Mouse (Mus musculus): ENCODE data around the gene Csnk1e. TPM values are rescaled to one million over a fixed set of nuclear protein-coding genes. Genes with fewer than 3 reads are reported as not detected.

Gene Csnk1e
- 175 and 182 TPM in 2 replicates for polyA plus RNA-seq (2014; fragmentation: Nextera tagmentation; extraction: Ambion mirVana)

DNA sequence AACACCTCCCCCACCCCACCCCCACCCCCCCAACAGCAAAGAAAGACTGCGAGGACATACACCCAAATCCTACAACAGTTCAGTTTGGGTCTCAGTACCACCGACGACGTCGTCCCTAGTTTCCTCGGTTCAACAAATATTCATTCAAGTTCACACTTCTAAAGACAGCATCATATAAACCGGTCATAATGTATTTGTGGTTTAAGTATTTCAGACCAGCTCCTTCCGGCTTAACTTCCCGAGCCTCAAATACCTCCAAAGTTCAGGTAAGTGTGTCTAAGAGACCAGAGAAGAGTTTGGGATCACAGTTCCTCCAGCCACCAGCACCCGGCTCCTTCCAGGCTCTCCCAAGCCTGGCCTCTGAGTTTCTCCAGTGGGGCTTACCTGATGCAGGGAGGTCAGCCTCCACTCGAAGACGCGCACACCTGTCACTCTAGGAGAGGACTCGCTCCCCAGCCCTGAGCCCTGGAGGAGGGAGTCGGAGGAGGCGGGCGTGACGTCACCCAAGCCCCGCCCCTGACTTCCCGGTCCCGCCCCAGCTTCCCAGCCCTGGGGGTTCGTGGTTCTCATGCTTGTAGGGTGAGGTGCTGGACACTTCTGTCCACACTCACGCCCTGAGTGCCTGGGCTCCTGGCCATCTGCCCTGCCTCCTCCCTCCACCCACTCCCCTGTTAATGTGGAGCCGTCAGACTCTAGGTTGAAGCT, at the start of gene Csnk1e:
Gene Csnk1e (minus strand): TSS at position 461 of the 705 bp plus-strand sequence.
- DNase-seq (ENCODE audit: low spot score, missing footprints): peak; percentile 97
- Histone ChIP-seq H3K4me3 (ENCODE audit: low read depth, low read length) (peak within 1 kb of the TSS; percentile 11), H3K27ac (ENCODE audit: low read depth, low read length) (no peak within 1 kb of the TSS), H3K27me3 (ENCODE audit: control insufficient read depth, insufficient read depth, low read length) (no peaks in the 10 kb centered on the region), H3K4me1 (ENCODE audit: control insufficient read depth, insufficient read depth, low read length) (no peaks in the 10 kb centered on the region), H3K36me3 (ENCODE audit: control insufficient read depth, insufficient read depth, low read length) (no peaks in the 10 kb centered on the region), H3K9me3 (ENCODE audit: control insufficient read depth, low read length) (no peaks in the 10 kb centered on the region), H3K9ac (ENCODE audit: low read length) (peak within 1 kb of the TSS; percentile 29; the same call in 1 of the 2 replicates), H3K4me2 (peak within 1 kb of the TSS; percentile 40)
- ATAC-seq (ENCODE audit: low FRiP score): peak; percentile 70
- 1% methylated on average over 24 of the region's 24 CpGs for WGBS

DNA sequence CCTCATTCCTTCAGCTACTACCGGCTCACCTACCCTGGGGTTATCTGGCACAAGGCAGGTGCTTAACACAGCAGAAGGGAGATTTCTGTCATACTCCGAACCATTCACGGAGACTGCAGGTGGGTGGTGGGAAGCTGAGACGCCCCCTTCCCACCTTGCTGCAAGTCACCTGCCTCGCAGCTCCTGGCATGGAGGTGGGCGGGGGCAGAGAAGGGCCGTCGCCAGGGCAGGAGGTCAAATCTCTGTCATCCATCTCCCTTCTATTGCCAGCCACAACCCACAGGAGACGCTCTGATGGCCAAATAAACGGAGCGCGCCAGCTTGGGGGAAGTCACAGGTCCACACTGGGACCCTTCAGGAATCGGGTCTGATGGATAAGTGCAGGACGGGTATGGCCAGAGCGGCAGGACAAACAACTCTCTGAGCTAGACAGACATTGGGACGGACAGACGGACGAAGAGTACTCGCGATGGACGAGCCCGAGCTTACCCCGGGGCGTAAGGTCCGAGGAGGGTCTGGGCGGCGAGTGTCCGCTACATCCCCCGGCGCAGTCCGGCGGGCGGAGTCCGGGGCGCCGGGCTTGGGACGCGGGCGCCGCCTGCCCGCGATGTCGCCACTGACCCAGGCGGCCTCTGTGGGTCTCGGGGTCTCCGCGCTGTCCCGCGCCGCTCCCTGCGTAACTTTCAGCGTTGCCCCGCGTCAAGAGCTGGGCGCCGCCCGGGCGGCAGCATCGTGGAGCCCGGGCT, 49.5 kb upstream of the Csnk1e start, which contains the start of gene Kcnj4:
Gene Kcnj4 (minus strand): TSS at position 535 of the 746 bp plus-strand sequence.
- peak within 1 kb of the TSS; percentile 54 for H3K4me3 ChIP-seq (ENCODE audit: low read depth, low read length)
- peak; percentile 17; the same call in 1 of the 2 replicates for ATAC-seq (ENCODE audit: low FRiP score)
- peak within 1 kb of the TSS; percentile 99 for H3K4me2 ChIP-seq
- no peaks in the 10 kb centered on the region for H3K9me3 ChIP-seq (ENCODE audit: control insufficient read depth, low read length)
- H3K27ac ChIP-seq (ENCODE audit: low read depth, low read length): no peak within 1 kb of the TSS
- 1% methylated on average over 59 of the region's 60 CpGs for WGBS
- H3K9ac ChIP-seq (ENCODE audit: low read length): peak within 1 kb of the TSS; percentile 52
- peak; percentile 87 for DNase-seq (ENCODE audit: low spot score, missing footprints)
- H3K27me3 ChIP-seq (ENCODE audit: control insufficient read depth, insufficient read depth, low read length): peaks cover 61% of the 10 kb centered on the region
- peaks cover 4% of the 10 kb centered on the region for H3K4me1 ChIP-seq (ENCODE audit: control insufficient read depth, insufficient read depth, low read length)
- H3K36me3 ChIP-seq (ENCODE audit: control insufficient read depth, insufficient read depth, low read length): no peaks in the 10 kb centered on the region

DNA sequence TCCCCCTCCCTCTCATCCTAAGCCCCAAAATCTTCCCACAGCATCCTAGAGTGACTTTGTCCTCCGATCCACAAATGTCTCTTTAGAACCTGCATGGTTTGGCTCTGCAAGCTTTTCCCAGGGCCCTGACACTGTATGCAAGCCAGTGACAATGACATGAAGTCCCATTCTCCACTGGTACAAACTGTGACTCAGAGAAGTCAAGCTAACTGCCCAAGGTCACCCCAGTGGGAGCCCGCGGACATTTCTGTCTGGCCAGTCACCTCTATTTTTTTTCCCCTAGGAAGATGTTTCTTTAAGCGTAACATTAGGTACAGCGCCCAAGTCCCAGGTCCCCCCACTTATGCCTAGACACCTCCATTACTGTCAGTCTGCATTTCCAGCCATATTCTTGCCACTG, 48.1 kb upstream of the Csnk1e start:
- H3K36me3 ChIP-seq (ENCODE audit: control insufficient read depth, insufficient read depth, low read length): no peaks in the 10 kb centered on the region
- no peaks in the 10 kb centered on the region for H3K9me3 ChIP-seq (ENCODE audit: control insufficient read depth, low read length)
- peaks cover 59% of the 10 kb centered on the region for H3K27me3 ChIP-seq (ENCODE audit: control insufficient read depth, insufficient read depth, low read length)
- H3K27ac ChIP-seq (ENCODE audit: low read depth, low read length): no peak overlapping the region
- no peak overlapping the region for H3K9ac ChIP-seq (ENCODE audit: low read length)
- 68% methylated on average over 5 of the region's 5 CpGs for WGBS
- peaks cover 4% of the 10 kb centered on the region for H3K4me1 ChIP-seq (ENCODE audit: control insufficient read depth, insufficient read depth, low read length)
- no peak for ATAC-seq (ENCODE audit: low FRiP score)
- no peak overlapping the region for H3K4me2 ChIP-seq
- no peak for DNase-seq (ENCODE audit: low spot score, missing footprints)
- H3K4me3 ChIP-seq (ENCODE audit: low read depth, low read length): no peak overlapping the region

DNA sequence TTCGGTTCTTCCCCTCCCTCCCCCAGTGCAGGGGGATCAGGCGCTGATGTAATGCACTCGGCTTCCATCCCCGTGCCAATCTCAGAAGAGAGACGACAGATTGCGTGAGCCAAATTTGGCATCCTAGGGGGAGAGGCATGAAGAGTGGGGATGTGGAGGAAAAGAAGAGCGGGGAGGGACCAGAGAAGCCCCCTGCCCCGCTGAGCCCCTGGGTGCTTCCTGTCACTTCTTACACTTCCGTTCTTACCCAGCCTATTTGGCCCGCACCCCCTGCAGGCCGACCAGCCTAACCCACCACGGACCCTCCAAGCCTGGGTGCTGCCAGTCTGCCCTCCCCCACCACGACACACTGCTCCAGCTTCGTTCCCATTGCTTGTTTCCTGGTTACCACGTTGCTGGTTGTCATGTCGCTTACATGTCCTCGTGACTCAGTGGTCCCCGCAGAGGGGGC, 47.5 kb upstream of the Csnk1e start:
- Histone ChIP-seq H3K27me3 (ENCODE audit: control insufficient read depth, insufficient read depth, low read length) (peaks cover 55% of the 10 kb centered on the region), H3K9ac (ENCODE audit: low read length) (no peak overlapping the region), H3K4me3 (ENCODE audit: low read depth, low read length) (no peak overlapping the region), H3K4me2 (no peak overlapping the region), H3K27ac (ENCODE audit: low read depth, low read length) (no peak overlapping the region), H3K36me3 (ENCODE audit: control insufficient read depth, insufficient read depth, low read length) (no peaks in the 10 kb centered on the region), H3K9me3 (ENCODE audit: control insufficient read depth, low read length) (no peaks in the 10 kb centered on the region), H3K4me1 (ENCODE audit: control insufficient read depth, insufficient read depth, low read length) (peaks cover 4% of the 10 kb centered on the region)
- ATAC-seq (ENCODE audit: low FRiP score): no peak
- DNase-seq (ENCODE audit: low spot score, missing footprints): no peak
- WGBS: 22% methylated on average over 18 of the region's 18 CpGs

DNA sequence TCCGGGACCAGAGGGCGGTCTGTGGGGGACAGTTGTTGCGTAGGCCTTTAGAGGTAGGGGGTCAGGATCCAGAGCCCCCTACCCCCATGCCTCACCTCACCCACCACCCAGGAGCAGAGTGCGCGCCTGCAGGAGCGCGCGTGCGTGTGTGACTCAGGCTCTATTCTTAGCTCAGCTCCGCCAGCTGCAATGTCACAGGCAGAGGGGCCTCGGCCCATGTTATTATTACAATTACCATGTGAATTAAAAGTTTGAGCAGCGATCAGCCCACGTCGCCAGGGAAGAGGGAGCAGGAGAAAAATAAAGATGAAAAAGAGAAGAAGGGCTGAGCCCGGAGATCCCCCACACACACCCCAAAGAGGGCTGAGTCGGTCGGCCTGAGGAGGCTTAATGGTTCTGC, 44.7 kb upstream of the Csnk1e start:
- DNase-seq (ENCODE audit: low spot score, missing footprints): no peak
- H3K9me3 ChIP-seq (ENCODE audit: control insufficient read depth, low read length): no peaks in the 10 kb centered on the region
- 75% methylated on average over 17 of the region's 17 CpGs for WGBS

DNA sequence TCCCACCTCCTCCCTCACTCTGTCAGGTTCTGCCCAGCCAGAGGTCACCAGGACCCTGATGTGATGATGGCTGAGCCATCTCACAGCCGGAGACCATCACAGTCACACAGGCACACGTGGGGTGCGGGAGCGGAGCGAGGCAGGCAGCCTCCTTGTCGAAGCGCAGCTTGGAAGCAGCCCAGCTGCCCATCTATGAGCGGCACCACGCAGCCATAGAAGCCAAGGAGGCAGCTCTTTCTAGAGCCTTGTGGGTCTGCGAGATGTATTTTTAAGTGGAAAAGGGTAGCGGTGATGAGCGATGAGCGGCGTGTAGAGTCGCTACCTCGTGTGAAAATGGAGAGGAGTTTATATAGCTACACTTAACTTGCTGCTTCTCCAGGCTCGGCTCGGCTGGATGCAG, 38.2 kb upstream of the Csnk1e start:
- Histone ChIP-seq H3K4me1 (ENCODE audit: control insufficient read depth, insufficient read depth, low read length) (no peaks in the 10 kb centered on the region), H3K9me3 (ENCODE audit: control insufficient read depth, low read length) (no peaks in the 10 kb centered on the region), H3K36me3 (ENCODE audit: control insufficient read depth, insufficient read depth, low read length) (no peaks in the 10 kb centered on the region), H3K4me3 (ENCODE audit: low read depth, low read length) (no peak overlapping the region), H3K27me3 (ENCODE audit: control insufficient read depth, insufficient read depth, low read length) (no peaks in the 10 kb centered on the region), H3K4me2 (no peak overlapping the region), H3K9ac (ENCODE audit: low read length) (no peak overlapping the region), H3K27ac (ENCODE audit: low read depth, low read length) (no peak overlapping the region)
- ATAC-seq (ENCODE audit: low FRiP score) (no peak), DNase-seq (ENCODE audit: low spot score, missing footprints) (no peak)
- WGBS: 59% methylated on average over 18 of the region's 18 CpGs

More for the DNA sequence above, 44.7 kb upstream of the Csnk1e start:
- H3K36me3 ChIP-seq (ENCODE audit: control insufficient read depth, insufficient read depth, low read length): no peaks in the 10 kb centered on the region
- H3K4me1 ChIP-seq (ENCODE audit: control insufficient read depth, insufficient read depth, low read length): peaks cover 3% of the 10 kb centered on the region
- H3K9ac ChIP-seq (ENCODE audit: low read length): no peak overlapping the region
- H3K27me3 ChIP-seq (ENCODE audit: control insufficient read depth, insufficient read depth, low read length): peaks cover 34% of the 10 kb centered on the region
- H3K27ac ChIP-seq (ENCODE audit: low read depth, low read length): no peak overlapping the region
- no peak overlapping the region for H3K4me2 ChIP-seq
- ATAC-seq (ENCODE audit: low FRiP score): no peak
- H3K4me3 ChIP-seq (ENCODE audit: low read depth, low read length): no peak overlapping the region

DNA sequence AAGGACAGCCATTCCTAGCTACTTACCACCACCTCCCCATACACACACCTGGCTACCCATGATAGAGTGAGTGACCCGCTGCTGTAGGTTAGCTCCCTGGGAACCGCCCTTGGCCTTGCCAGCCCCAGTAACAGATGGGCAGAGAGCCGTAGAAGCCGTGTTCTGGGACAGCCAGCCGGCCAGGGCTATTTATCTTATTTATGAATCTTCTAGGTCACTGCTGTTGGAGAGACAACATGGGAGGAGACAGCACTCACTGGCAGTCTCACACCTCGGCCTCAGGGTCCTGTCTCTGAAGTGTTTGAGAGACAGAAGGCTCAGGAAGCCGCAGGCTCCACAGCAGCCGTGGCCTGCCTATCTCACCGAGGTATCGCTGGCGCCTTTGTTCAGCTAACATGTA, 34.1 kb upstream of the Csnk1e start:
- Histone ChIP-seq H3K4me2 (no peak overlapping the region), H3K9ac (ENCODE audit: low read length) (no peak overlapping the region), H3K9me3 (ENCODE audit: control insufficient read depth, low read length) (no peaks in the 10 kb centered on the region), H3K4me1 (ENCODE audit: control insufficient read depth, insufficient read depth, low read length) (no peaks in the 10 kb centered on the region), H3K4me3 (ENCODE audit: low read depth, low read length) (no peak overlapping the region), H3K27me3 (ENCODE audit: control insufficient read depth, insufficient read depth, low read length) (no peaks in the 10 kb centered on the region), H3K36me3 (ENCODE audit: control insufficient read depth, insufficient read depth, low read length) (no peaks in the 10 kb centered on the region), H3K27ac (ENCODE audit: low read depth, low read length) (no peak overlapping the region)
- WGBS: 83% methylated on average over 11 of the region's 11 CpGs
- DNase-seq (ENCODE audit: low spot score, missing footprints) (no peak), ATAC-seq (ENCODE audit: low FRiP score) (no peak)

DNA sequence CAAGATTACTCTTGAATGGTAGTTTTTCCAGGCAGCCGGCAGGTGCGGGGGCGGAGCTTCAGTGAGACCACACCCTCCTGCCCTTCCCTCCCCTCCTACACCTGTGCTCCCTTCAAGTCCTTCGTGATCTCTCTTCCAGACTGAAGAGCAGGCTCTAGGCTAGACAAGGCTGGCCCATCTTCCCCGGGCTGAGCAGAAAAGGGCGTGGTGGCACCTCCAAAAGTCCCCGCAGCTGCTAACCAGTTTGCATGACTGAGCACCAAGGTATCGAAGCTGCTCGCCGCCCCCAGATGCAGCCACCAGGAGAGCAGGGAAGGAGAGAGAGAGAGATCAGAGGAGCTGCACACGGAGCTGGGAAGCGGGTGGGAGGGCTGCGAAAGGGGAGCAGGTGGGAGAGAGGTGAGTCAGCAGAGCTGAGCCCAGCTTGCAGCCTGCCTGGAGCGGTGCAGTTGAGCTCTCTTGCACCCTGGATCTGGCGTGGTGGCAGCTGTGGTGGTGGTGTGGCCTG, 25.9 kb upstream of the Csnk1e start:
- no peak overlapping the region for H3K9ac ChIP-seq (ENCODE audit: low read length)
- WGBS: 15% methylated on average over 15 of the region's 15 CpGs
- no peak overlapping the region for H3K4me2 ChIP-seq
- ATAC-seq (ENCODE audit: low FRiP score): no peak
- H3K27ac ChIP-seq (ENCODE audit: low read depth, low read length): no peak overlapping the region
- H3K36me3 ChIP-seq (ENCODE audit: control insufficient read depth, insufficient read depth, low read length): no peaks in the 10 kb centered on the region
- no peak for DNase-seq (ENCODE audit: low spot score, missing footprints)
- H3K4me3 ChIP-seq (ENCODE audit: low read depth, low read length): no peak overlapping the region
- no peaks in the 10 kb centered on the region for H3K27me3 ChIP-seq (ENCODE audit: control insufficient read depth, insufficient read depth, low read length)
- no peaks in the 10 kb centered on the region for H3K4me1 ChIP-seq (ENCODE audit: control insufficient read depth, insufficient read depth, low read length)
- no peaks in the 10 kb centered on the region for H3K9me3 ChIP-seq (ENCODE audit: control insufficient read depth, low read length)

DNA sequence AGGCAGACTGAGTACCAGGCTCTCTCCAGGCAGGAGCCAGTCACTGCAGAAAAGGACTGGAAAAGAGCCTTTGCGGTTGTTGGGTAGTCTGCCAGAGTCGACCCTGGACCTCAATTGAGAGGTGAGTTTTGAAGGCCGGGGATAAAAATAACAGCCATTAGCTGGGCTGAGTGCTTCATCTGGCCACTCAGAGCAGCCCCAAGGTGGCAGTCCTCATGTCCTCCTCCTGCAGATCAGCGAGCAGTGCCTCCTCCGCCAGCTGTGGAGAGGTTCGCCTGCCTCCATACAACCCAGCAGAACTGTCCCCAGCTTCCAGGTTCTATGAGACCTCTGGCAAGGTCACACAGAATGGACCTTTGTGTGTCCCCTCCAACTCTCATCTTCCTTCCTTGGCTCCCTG, 21.9 kb upstream of the Csnk1e start:
- no peak for DNase-seq (ENCODE audit: low spot score, missing footprints)
- WGBS: 68% methylated on average over 6 of the region's 6 CpGs
- H3K4me1 ChIP-seq (ENCODE audit: control insufficient read depth, insufficient read depth, low read length): no peaks in the 10 kb centered on the region
- ATAC-seq (ENCODE audit: low FRiP score): no peak
- no peak overlapping the region for H3K4me3 ChIP-seq (ENCODE audit: low read depth, low read length)
- H3K9ac ChIP-seq (ENCODE audit: low read length): no peak overlapping the region
- H3K36me3 ChIP-seq (ENCODE audit: control insufficient read depth, insufficient read depth, low read length): no peaks in the 10 kb centered on the region
- H3K9me3 ChIP-seq (ENCODE audit: control insufficient read depth, low read length): no peaks in the 10 kb centered on the region
- H3K4me2 ChIP-seq: no peak overlapping the region
- H3K27me3 ChIP-seq (ENCODE audit: control insufficient read depth, insufficient read depth, low read length): no peaks in the 10 kb centered on the region
- no peak overlapping the region for H3K27ac ChIP-seq (ENCODE audit: low read depth, low read length)

Measured in midbrain, embryonic 11.5 days (tissue).